Mouse (Mus musculus): ENCODE data around the gene Cntd1. TPM values are rescaled to one million over a fixed set of nuclear protein-coding genes. Genes with fewer than 3 reads are reported as not detected.
"Not testable (repeated sequence)": the region's sequence is repeated elsewhere in the genome, so short reads cannot be mapped to it uniquely, and the experiment has no call there.

Cntd1 gene
- total RNA-seq, 2 experiments from 2014 or later, result 1.2 to 2.0 TPM

DNA sequence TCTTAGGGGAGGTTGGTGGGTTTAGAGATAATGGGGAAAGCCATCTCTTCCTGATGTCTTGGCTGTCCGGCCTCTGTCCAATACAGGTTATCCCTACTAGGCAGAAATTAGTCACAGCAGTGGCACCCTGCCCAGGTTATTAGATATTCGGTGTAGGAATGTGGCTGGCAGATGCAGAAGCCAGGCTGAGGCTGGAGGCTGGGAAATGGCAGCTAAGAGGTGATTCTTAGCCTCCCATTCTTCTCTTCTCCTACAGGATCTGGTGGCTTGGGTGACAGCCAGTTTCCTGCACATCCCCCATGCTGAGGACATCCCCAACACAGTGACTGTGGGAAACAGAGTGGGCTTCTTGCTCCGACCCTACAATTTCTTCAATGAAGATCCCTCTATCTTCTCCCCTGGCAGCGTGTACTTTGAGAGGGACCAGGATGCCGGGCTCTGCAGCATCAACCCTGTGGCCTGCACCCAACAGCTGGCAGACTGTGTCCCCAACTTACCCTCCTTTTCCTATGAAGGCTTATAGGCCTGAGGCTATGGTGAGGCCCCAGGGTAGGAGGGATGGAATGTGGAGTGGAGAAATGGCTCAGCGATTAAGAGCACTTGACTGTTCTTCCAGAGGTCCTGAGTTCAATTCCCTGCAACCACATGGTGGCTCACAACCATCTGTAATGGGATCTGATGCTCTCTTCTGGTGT is 50.3 kb downstream of the Cntd1 start:
- ATAC-seq (replicated peaks; ENCODE audit: poor library complexity), result no peak

GRCm38 (mm10) chr11:101330371-101330924 is 51.6 kb downstream of the Cntd1 start, which contains the start of gene Aoc3:
TSS of gene Aoc3 (plus strand) at chr11:101330605.
- ATAC-seq (replicated peaks; ENCODE audit: poor library complexity), result no peak

DNA sequence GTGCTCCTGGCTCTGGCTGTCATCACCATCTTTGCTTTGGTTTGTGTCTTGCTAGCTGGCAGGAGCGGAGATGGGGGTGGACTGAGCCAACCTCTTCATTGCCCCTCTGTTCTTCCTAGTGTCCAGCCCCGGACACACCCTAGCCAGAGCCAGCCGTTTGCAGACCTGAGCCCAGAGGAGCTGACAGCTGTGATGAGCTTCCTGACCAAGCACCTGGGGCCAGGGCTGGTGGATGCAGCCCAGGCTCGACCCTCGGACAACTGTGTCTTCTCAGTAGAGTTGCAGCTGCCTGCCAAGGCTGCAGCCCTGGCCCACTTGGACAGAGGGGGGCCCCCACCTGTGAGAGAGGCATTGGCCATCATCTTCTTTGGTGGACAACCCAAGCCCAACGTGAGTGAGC is 52.1 kb downstream of the Cntd1 start:
- not testable (repeated sequence) for ATAC-seq (replicated peaks; ENCODE audit: poor library complexity)

GRCm38 (mm10) chr11:101332537-101332936 is 53.7 kb downstream of the Cntd1 start:
- no peak for ATAC-seq (replicated peaks; ENCODE audit: poor library complexity)

DNA sequence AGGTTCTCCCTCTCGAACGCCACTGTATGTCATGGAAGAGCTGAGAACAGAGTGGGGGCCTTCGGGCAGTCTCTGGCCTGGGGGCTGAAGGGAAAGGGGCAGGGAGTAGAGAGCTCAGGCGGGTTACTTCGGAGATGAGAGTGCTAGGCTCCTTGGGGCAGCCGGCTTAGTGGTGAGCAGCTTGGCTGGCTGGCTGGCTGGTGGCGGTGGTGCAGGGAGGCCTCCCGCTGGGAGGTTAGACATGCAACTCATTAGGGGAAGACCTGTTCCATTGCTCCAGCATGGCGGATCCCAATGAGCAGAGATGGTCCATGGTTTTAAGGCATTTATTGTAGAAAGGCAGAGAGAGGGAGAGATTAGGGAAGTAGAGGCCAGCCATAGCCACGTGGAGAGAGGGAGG is 55.2 kb downstream of the Cntd1 start:
- ATAC-seq (replicated peaks; ENCODE audit: poor library complexity), result no peak

DNA sequence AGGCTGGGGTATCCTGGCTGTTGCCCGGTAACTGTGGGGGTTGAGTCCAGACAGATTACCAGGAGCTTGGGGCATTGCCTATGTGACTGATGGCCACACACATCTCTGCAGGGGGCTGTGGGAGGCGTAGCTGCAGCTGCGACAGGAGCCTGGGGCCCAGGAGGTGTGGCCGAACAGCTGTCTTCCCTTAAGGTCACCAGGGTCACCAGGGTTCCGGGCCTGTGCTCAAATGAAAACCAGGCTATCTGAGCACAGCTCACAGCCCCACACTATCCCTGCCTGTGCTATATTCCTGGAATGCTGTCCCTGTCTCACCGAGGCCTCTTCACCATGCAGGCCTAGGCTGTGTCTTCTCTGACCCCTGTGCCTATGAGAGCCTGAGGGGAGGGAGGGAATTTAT is 55.7 kb downstream of the Cntd1 start:
- ATAC-seq (replicated peaks; ENCODE audit: poor library complexity), result no peak

- ATAC-seq (replicated peaks; ENCODE audit: poor library complexity), result no peak
Observed at GRCm38 (mm10) chr11:101335685-101336084, 56.9 kb downstream of the Cntd1 start.

GRCm38 (mm10) chr11:101338123-101338760 is 59.4 kb downstream of the Cntd1 start:
- peak; percentile 99 for ATAC-seq (replicated peaks; ENCODE audit: poor library complexity)

Other genes with a start within 250 kb of the Cntd1 start
- gene Naglu, start 209.0 kb upstream of the Cntd1 start, total RNA-seq (2015), result 6.0 and 8.4 TPM in 2 replicates
- 9.9 and 12.0 TPM in 2 replicates for gene Naglu, start 209.0 kb upstream of the Cntd1 start, total RNA-seq (2017)
- gene Hsd17b1, start 200.6 kb upstream of the Cntd1 start, total RNA-seq (2015), result 6.0 and 9.8 TPM in 2 replicates
- 3.2 and 5.2 TPM in 2 replicates for gene Hsd17b1, start 200.6 kb upstream of the Cntd1 start, total RNA-seq (2017)
- gene Coasy, start 196.4 kb upstream of the Cntd1 start, total RNA-seq (2015), result 19.8 and 28.1 TPM in 2 replicates
- 28.0 and 31.7 TPM in 2 replicates for gene Coasy, start 196.4 kb upstream of the Cntd1 start, total RNA-seq (2017)
- gene Mlx, start 191.7 kb upstream of the Cntd1 start, total RNA-seq (2015), result 76.4 and 83.6 TPM in 2 replicates
- 84.7 and 90.0 TPM in 2 replicates for gene Mlx, start 191.7 kb upstream of the Cntd1 start, total RNA-seq (2017)
- 32.7 and 40.2 TPM in 2 replicates for gene Psmc3ip, start 183.6 kb upstream of the Cntd1 start, total RNA-seq (2015)
- gene Psmc3ip, start 183.6 kb upstream of the Cntd1 start, total RNA-seq (2017), result 58.6 and 67.8 TPM in 2 replicates
- 7.3 and 8.1 TPM in 2 replicates for gene Retreg3, start 159.1 kb upstream of the Cntd1 start, total RNA-seq (2015)
- gene Retreg3, start 159.1 kb upstream of the Cntd1 start, total RNA-seq (2017), result 24.0 and 25.7 TPM in 2 replicates
- gene Tubg1, start 159.1 kb upstream of the Cntd1 start, total RNA-seq (2015), result 20.7 and 21.2 TPM in 2 replicates
- 41.4 and 43.3 TPM in 2 replicates for gene Tubg1, start 159.1 kb upstream of the Cntd1 start, total RNA-seq (2017)
- not detected in 2 replicates for gene Tubg2, start 123.1 kb upstream of the Cntd1 start, total RNA-seq (2015)
- gene Tubg2, start 123.1 kb upstream of the Cntd1 start, total RNA-seq (2017), result not detected in 2 replicates
- 0.51 and 0.77 TPM in 2 replicates for gene Cntnap1, start 108.5 kb upstream of the Cntd1 start, total RNA-seq (2015)
- 0.34 and 0.87 TPM in 2 replicates for gene Cntnap1, start 108.5 kb upstream of the Cntd1 start, total RNA-seq (2017)
- 0.66 TPM in 1 of 2 replicates, not detected in the other for gene Plekhh3, start 107.7 kb upstream of the Cntd1 start, total RNA-seq (2015)
- gene Plekhh3, start 107.7 kb upstream of the Cntd1 start, total RNA-seq (2017), result 0.14 and 1.0 TPM in 2 replicates
- gene Ccr10, start 103.6 kb upstream of the Cntd1 start, total RNA-seq (2015), result not detected in 2 replicates
- gene Ccr10, start 103.6 kb upstream of the Cntd1 start, total RNA-seq (2017), result 0.41 TPM in 1 of 2 replicates, not detected in the other
- 13.8 and 15.8 TPM in 2 replicates for gene Ezh1, start 52.5 kb upstream of the Cntd1 start, total RNA-seq (2015)
- gene Ezh1, start 52.5 kb upstream of the Cntd1 start, total RNA-seq (2017), result 13.2 and 15.8 TPM in 2 replicates
- gene Ramp2, start 33.0 kb upstream of the Cntd1 start, total RNA-seq (2015), result 0.88 TPM in 1 of 2 replicates, not detected in the other
- gene Ramp2, start 33.0 kb upstream of the Cntd1 start, total RNA-seq (2017), result 1.9 TPM in 1 of 2 replicates, not detected in the other
- gene Vps25, start 25.3 kb upstream of the Cntd1 start, total RNA-seq (2015), result 261 and 263 TPM in 2 replicates
- gene Vps25, start 25.3 kb upstream of the Cntd1 start, total RNA-seq (2017), result 70.4 and 86.9 TPM in 2 replicates
- gene Wnk4, start 18.4 kb upstream of the Cntd1 start, total RNA-seq (2015), result not detected in 2 replicates
- not detected in 2 replicates for gene Wnk4, start 18.4 kb upstream of the Cntd1 start, total RNA-seq (2017)
- gene Coa3, start 102 bp downstream of the Cntd1 start, total RNA-seq (2015), result 74.0 and 91.0 TPM in 2 replicates
- 43.7 and 47.8 TPM in 2 replicates for gene Coa3, start 102 bp downstream of the Cntd1 start, total RNA-seq (2017)
- gene Becn1, start 23.3 kb downstream of the Cntd1 start, total RNA-seq (2015), result 49.8 and 61.2 TPM in 2 replicates
- gene Becn1, start 23.3 kb downstream of the Cntd1 start, total RNA-seq (2017), result 161 and 166 TPM in 2 replicates
- gene Psme3, start 37.2 kb downstream of the Cntd1 start, total RNA-seq (2015), result 208 and 220 TPM in 2 replicates
- gene Psme3, start 37.2 kb downstream of the Cntd1 start, total RNA-seq (2017), result 116 and 120 TPM in 2 replicates
- gene Aoc2, start 46.1 kb downstream of the Cntd1 start, total RNA-seq (2015), result 1.5 and 2.0 TPM in 2 replicates
- 0.75 and 1.6 TPM in 2 replicates for gene Aoc2, start 46.1 kb downstream of the Cntd1 start, total RNA-seq (2017)
- gene Aoc3, start 51.6 kb downstream of the Cntd1 start, total RNA-seq (2015), result 0.15 and 0.29 TPM in 2 replicates
- not detected in 2 replicates for gene Aoc3, start 51.6 kb downstream of the Cntd1 start, total RNA-seq (2017)
- gene G6pc, start 88.5 kb downstream of the Cntd1 start, total RNA-seq (2015), result not detected in 2 replicates
- gene G6pc, start 88.5 kb downstream of the Cntd1 start, total RNA-seq (2017), result not detected in 2 replicates
- gene Aarsd1, start 138.6 kb downstream of the Cntd1 start, total RNA-seq (2015), result 41.4 and 52.1 TPM in 2 replicates
- gene Aarsd1, start 138.6 kb downstream of the Cntd1 start, total RNA-seq (2017), result 77.8 and 79.3 TPM in 2 replicates
- gene Gm27029, start 145.8 kb downstream of the Cntd1 start, total RNA-seq (2015), result 3.9 and 5.4 TPM in 2 replicates
- 0.25 and 1.6 TPM in 2 replicates for gene Gm27029, start 145.8 kb downstream of the Cntd1 start, total RNA-seq (2017)
- 3.3 and 4.1 TPM in 2 replicates for gene Rundc1, start 146.1 kb downstream of the Cntd1 start, total RNA-seq (2015)
- 4.5 and 4.7 TPM in 2 replicates for gene Rundc1, start 146.1 kb downstream of the Cntd1 start, total RNA-seq (2017)
- 0.17 and 0.42 TPM in 2 replicates for gene Ptges3l, start 146.3 kb downstream of the Cntd1 start, total RNA-seq (2015)
- gene Ptges3l, start 146.3 kb downstream of the Cntd1 start, total RNA-seq (2017), result 0.71 and 4.1 TPM in 2 replicates
- gene Rpl27, start 163.3 kb downstream of the Cntd1 start, total RNA-seq (2015), result 500 and 587 TPM in 2 replicates
- gene Rpl27, start 163.3 kb downstream of the Cntd1 start, total RNA-seq (2017), result 3,389 and 3,728 TPM in 2 replicates
- gene Ifi35, start 169.4 kb downstream of the Cntd1 start, total RNA-seq (2015), result 27.2 and 31.7 TPM in 2 replicates
- gene Ifi35, start 169.4 kb downstream of the Cntd1 start, total RNA-seq (2017), result 31.1 and 32.6 TPM in 2 replicates
- gene Rnd2, start 186.0 kb downstream of the Cntd1 start, total RNA-seq (2015), result 2.0 and 3.9 TPM in 2 replicates
- gene Rnd2, start 186.0 kb downstream of the Cntd1 start, total RNA-seq (2017), result 1.00 and 3.9 TPM in 2 replicates
- 83.6 and 92.8 TPM in 2 replicates for gene Vat1, start 187.2 kb downstream of the Cntd1 start, total RNA-seq (2015)
- gene Vat1, start 187.2 kb downstream of the Cntd1 start, total RNA-seq (2017), result 47.9 and 50.0 TPM in 2 replicates